Mouse (Mus musculus) B cell, adult (primary cell): ENCODE measurements around the gene Pp2d1. TPM values are rescaled to one million over a fixed set of nuclear protein-coding genes. Genes with fewer than 3 reads are reported as not detected.

Experiments
- total RNA-seq: library from RNA; stranded (reverse); gene quantifications from 4 replicates; pipeline ENCODE4 v1.2.4, GENCODE M21; 2023; ENCODE audit not compliant: inconsistent age

Pp2d1 gene
- not detected in 4 replicates for total RNA-seq

GRCm38 (mm10) chr17:53539351-53539750 lies at the start of gene Pp2d1:
TSS of gene Pp2d1 (minus strand) at chr17:53539451.

DNA sequence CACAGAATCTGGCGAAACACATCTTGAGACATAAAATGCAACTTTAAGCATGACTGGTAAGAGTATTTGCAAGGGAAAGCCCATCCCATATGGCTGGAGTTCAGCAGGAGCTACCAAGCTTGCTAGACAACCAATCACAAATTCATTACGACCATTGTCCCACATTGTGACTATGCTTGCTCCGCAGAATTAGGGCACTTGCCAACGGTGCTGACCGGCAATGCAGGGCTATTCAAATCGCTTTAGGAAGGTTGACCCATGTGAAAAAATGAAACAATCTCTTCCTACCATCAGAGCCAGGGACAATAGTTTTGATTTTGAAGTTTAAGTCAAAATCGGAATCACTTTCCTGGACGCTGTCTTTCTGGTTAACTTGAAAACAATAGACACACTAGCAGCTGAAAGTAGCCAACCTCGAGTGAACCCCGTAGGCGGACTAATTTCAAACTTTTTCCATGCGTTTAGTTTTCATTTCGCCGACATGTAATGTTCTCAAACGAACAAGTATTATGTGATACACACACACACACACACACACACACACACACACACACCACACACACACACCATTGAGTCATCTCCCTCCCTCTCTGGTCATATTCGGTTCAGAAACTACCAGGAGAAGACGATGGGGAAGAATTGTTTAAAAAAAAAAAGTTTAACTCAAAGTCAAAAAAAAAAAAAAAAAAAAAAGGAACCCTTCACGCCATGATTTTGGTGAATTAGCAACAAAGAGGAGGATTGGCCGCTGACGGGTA lies 27.1 kb upstream of the Pp2d1 start, which contains the start of gene Kat2b:
Kat2b (plus strand) TSS at position 701 of the 758 bp plus-strand sequence.

GRCm38 (mm10) chr17:53478858-53479603 lies 60.2 kb downstream of the Pp2d1 start, which contains the start of gene Rab5a:
TSS of gene Rab5a (plus strand) at chr17:53479234.

GRCm38 (mm10) chr17:53462603-53463495 lies 76.4 kb downstream of the Pp2d1 start, which contains the start of gene Efhb:
TSS of gene Efhb (minus strand) at chr17:53463321.

Other genes starting within 250 kb of the Pp2d1 start
- gene Efhb, start 76.1 kb downstream of the Pp2d1 start, total RNA-seq, result 0.33 to 0.74 TPM (median 0.62 TPM) in 4 replicates
- gene Rab5a, start 60.2 kb downstream of the Pp2d1 start, total RNA-seq, result 74.9 to 78.9 TPM (median 78.1 TPM) in 4 replicates
- gene Kat2b, start 27.4 kb upstream of the Pp2d1 start, total RNA-seq, result 32.5 to 45.4 TPM (median 34.0 TPM) in 4 replicates
- gene Sgo1, start 149.9 kb upstream of the Pp2d1 start, total RNA-seq, result 0.72 to 1.6 TPM (median 0.94 TPM) in 4 replicates